In genomic region chr9:72766789-72767349, GRCm38 (mm10) we compare ENCODE assay signal across 8 mouse cellular contexts. TPM values are rescaled to one million over a fixed set of nuclear protein-coding genes. Genes with fewer than 3 reads are reported as not detected.
A peak's percentile ranks its signal among the peaks of the same experiment; 100 is the strongest.
DNase-seq lines count a peak whose midpoint lies in the region; ATAC-seq lines count a peak whose summit lies in the region.

No protein-coding gene starts in this region.

- peak overlapping the region; percentile 40 for H3K4me3 ChIP-seq in hindbrain, embryonic 13.5 days

- H3K27ac ChIP-seq in hindbrain, embryonic 13.5 days = peak overlapping the region; percentile 78

- no peaks in the 10 kb centered on the region for H3K36me3 ChIP-seq in hindbrain, embryonic 13.5 days

- no peaks in the 10 kb centered on the region for H3K27me3 ChIP-seq in hindbrain, embryonic 13.5 days

- peak; percentile 66 for ATAC-seq in hindbrain, embryonic 13.5 days (ENCODE audit: low FRiP score)

- peaks cover 18% of the 10 kb centered on the region for H3K4me1 ChIP-seq in hindbrain, embryonic 13.5 days (replicated peaks)

- H3K9me3 ChIP-seq in hindbrain, embryonic 13.5 days = no peaks in the 10 kb centered on the region

- peak overlapping the region; percentile 67 for H3K4me2 ChIP-seq in hindbrain, embryonic 13.5 days

- 1% methylated on average over 17 of the region's 17 CpGs for WGBS in hindbrain, embryonic 13.5 days

- DNase-seq in NIH3T3 (ENCODE audit: low read depth) = peak; percentile 93
- DNase-seq in cerebellum, adult 9-11 months = peak; percentile 59
- DNase-seq in frontal cortex, postnatal 25 days (ENCODE audit: low spot score in 2 of 2) = peak; percentile 90 to 97
- DNase-seq in layer of hippocampus, postnatal 14 days (ENCODE audit: low spot score in 2 of 2) = peak; percentile 89 to 92
- peak; percentile 93 for DNase-seq in lung, postnatal 10 days
- peak; percentile 95 for DNase-seq in retina, embryonic 14.5 days (ENCODE audit: low spot score)
- DNase-seq in thymus, postnatal 36 days = peak; percentile 86 to 91

- peak overlapping the region; percentile 69; the same call in 1 of the 2 replicates for H3K9ac ChIP-seq in hindbrain, embryonic 13.5 days

RNA-seq across cellular contexts. Expression of gene Prtg, which starts 39.8 kb away (rescaled TPM):
- polyA plus RNA-seq in hindbrain, embryonic 13.5 days (2015; fragmentation: Nextera tagmentation; extraction: Ambion mirVana) = 0.72 and 0.74 TPM in 2 replicates
- total RNA-seq in layer of hippocampus, postnatal 14 days (2021) = 1 to 10 TPM in 1 of 2 experiments, under 1 TPM in 1; 0.90 to 1.0 TPM

Comparison
In these comparisons a context has a peak if more than half of its experiments do, and no peak if none do; other contexts are left out.
1. Peak in every context shown above with its lines: DNase-seq, ATAC-seq, H3K4me3 ChIP-seq and H3K27ac ChIP-seq.